Mouse (Mus musculus) left cerebral cortex, postnatal 36 days (tissue): Measurements from ENCODE around the gene Tarbp1. TPM values are rescaled to one million over a fixed set of nuclear protein-coding genes. Genes with fewer than 3 reads are reported as not detected.

Experiments
- total RNA-seq, 2 experiments: library from RNA; stranded (reverse); gene quantifications; 2 replicates each; pipeline ENCODE4 v1.2.3; 2021

Gene Tarbp1
- total RNA-seq, 2 experiments from 2014 or later, result 3.1 to 4.4 TPM

Other genes with a start within 250 kb of the Tarbp1 start
- 10 to 100 TPM; 30.2 to 39.8 TPM for gene Slc35f3, start 176.5 kb downstream of the Tarbp1 start, total RNA-seq
- 10 to 100 TPM; 25.9 to 26.0 TPM for gene Coa6, start 52.5 kb downstream of the Tarbp1 start, total RNA-seq
- 10 to 100 TPM; 54.3 to 63.3 TPM for gene Irf2bp2, start 118.9 kb upstream of the Tarbp1 start, total RNA-seq